Mouse (Mus musculus) heart, postnatal 0 days (tissue): ENCODE results near the gene Gm42742.

Source experiments
- CTCF ChIP-seq: IDR thresholded peaks from 2 replicates; pipeline ENCODE4 v1.5.1; 2016; ENCODE audit warnings: antibody characterized with exemption, control low read depth, low read depth
- EP300 ChIP-seq: IDR thresholded peaks from 2 replicates; pipeline ENCODE4 v1.6.1; 2016; ENCODE audit warnings: antibody characterized with exemption, low read depth

- TF ChIP-seq CTCF (no peak), EP300 (no peak)
Measured at GRCm38 (mm10) chr7:127012845-127013244, 8.1 kb downstream of the Gm42742 start.
